Mouse (Mus musculus) liver, adult 2 months (tissue): Measurements from ENCODE around the gene Cpt2. TPM values are rescaled to one million over a fixed set of nuclear protein-coding genes. Genes with fewer than 3 reads are reported as not detected.

Experiments used
- DNase-seq: peaks from one replicate; pipeline ENCODE4 v3.0.0-alpha.2; 2011; ENCODE audit warnings: low read depth, low spot score; ENCODE audit errors: extremely low read depth
- H3K27ac ChIP-seq: fragments of 200-500 bp; replicated peaks from 2 replicates; pipeline ENCODE4 v1.5.1; 2012; ENCODE audit warnings: low read depth, mild to moderate bottlenecking, control low read depth, inconsistent platforms, low read length; ENCODE audit not compliant: insufficient read depth
- H3K27me3 ChIP-seq: fragments of 200-500 bp; 2 replicates; pipeline ENCODE4 v1.6.1; 2012; ENCODE audit warnings: mild to moderate bottlenecking, moderate library complexity, low read length, inconsistent platforms; ENCODE audit not compliant: control insufficient read depth, insufficient read depth
- H3K36me3 ChIP-seq: fragments of 200-500 bp; 2 replicates; pipeline ENCODE4 v1.6.1; 2012; ENCODE audit warnings: low read length, inconsistent platforms; ENCODE audit not compliant: control insufficient read depth, insufficient read depth
- H3K4me1 ChIP-seq: fragments of 200-500 bp; 2 replicates; pipeline ENCODE4 v1.6.1; 2011; ENCODE audit warnings: low read length; ENCODE audit not compliant: control insufficient read depth, insufficient read depth
- H3K4me3 ChIP-seq: fragments of 200-500 bp; 2 replicates; pipeline ENCODE4 v1.5.1; 2011; ENCODE audit warnings: low read depth, mild to moderate bottlenecking, control low read depth, low read length, moderate library complexity; ENCODE audit not compliant: insufficient read depth
- H3K79me2 ChIP-seq: fragments of 200-500 bp; 2 replicates; pipeline ENCODE4 v1.6.1; 2012; ENCODE audit warnings: inconsistent platforms, mild to moderate bottlenecking, low read length, moderate library complexity; ENCODE audit not compliant: control insufficient read depth, insufficient read depth
- H3K9ac ChIP-seq: fragments of 200-500 bp; 2 replicates; pipeline ENCODE4 v1.6.1; 2012; ENCODE audit warnings: low read depth, mild to moderate bottlenecking, control low read depth, inconsistent platforms, low read length
- CTCF ChIP-seq: fragments of 200-500 bp; IDR thresholded peaks from 2 replicates; pipeline ENCODE4 v1.5.1; 2011; ENCODE audit warnings: low read depth, low read length, control low read depth
- POLR2A ChIP-seq: fragments of 200-500 bp; IDR thresholded peaks from 2 replicates; pipeline ENCODE4 v1.6.1; 2011; ENCODE audit warnings: low read length, control low read depth; ENCODE audit not compliant: insufficient read depth; ENCODE audit errors: extremely low read depth
- WGBS: fragments of 180-500 bp; shearing (Covaris S2); methylation state at CpG from one replicate; pipeline ENCODE4 v1.1.7; 2018; 5-methylcytosine and 5-hydroxymethylcytosine counted together
- polyA plus RNA-seq: library from polyadenylated mRNA; depleted of rRNA; stranded (reverse); fragments of >200 nt; gene quantifications from 2 replicates; pipeline ENCODE4 v1.2.3, GENCODE M21; 2012
- total RNA-seq: library from RNA; depleted of rRNA; stranded (reverse); fragments of >200 nt; gene quantifications from 2 replicates; pipeline ENCODE4 v1.2.3, GENCODE M21; 2014

Cpt2 gene
- total and polyA plus RNA-seq, 2 experiments = 106 to 159 TPM

- H3K9ac ChIP-seq = no peak overlapping the region
- no peaks in the 10 kb centered on the region for H3K4me1 ChIP-seq
- no peak overlapping the region for H3K4me3 ChIP-seq
- H3K36me3 ChIP-seq = peaks cover 64% of the 10 kb centered on the region
- H3K79me2 ChIP-seq = peaks cover 12% of the 10 kb centered on the region; the same call in 1 of the 2 replicates
- no peak overlapping the region for H3K27ac ChIP-seq
- DNase-seq = no peak
- no peaks in the 10 kb centered on the region for H3K27me3 ChIP-seq
- no peak for TF ChIP-seq CTCF
- TF ChIP-seq POLR2A = no peak
- 92% methylated on average over 4 of the region's 4 CpGs for WGBS
Observed at GRCm38 (mm10) chr4:107910020-107910419, 13.4 kb downstream of the Cpt2 start.

GRCm38 (mm10) chr4:107906561-107906960 is 16.8 kb downstream of the Cpt2 start:
- Histone ChIP-seq H3K79me2 (peaks cover 11% of the 10 kb centered on the region; the same call in 1 of the 2 replicates), H3K4me1 (peaks cover 5% of the 10 kb centered on the region; the same call in 1 of the 2 replicates), H3K9ac (no peak overlapping the region), H3K27me3 (no peaks in the 10 kb centered on the region), H3K27ac (no peak overlapping the region), H3K36me3 (peaks cover 55% of the 10 kb centered on the region), H3K4me3 (no peak overlapping the region)
- TF ChIP-seq POLR2A (no peak), CTCF (no peak)
- WGBS = 88% methylated on average over 9 of the region's 9 CpGs
- DNase-seq = no peak

- peaks cover 11% of the 10 kb centered on the region; the same call in 1 of the 2 replicates for H3K79me2 ChIP-seq
Observed at GRCm38 (mm10) chr4:107904252-107904651, 19.2 kb downstream of the Cpt2 start.

GRCm38 (mm10) chr4:107900206-107900605 is 23.2 kb downstream of the Cpt2 start:
- TF ChIP-seq POLR2A (no peak), CTCF (no peak)
- peak; percentile 91 for DNase-seq
- H3K27ac ChIP-seq = peak overlapping the region; percentile 99
- peak overlapping the region; percentile 74 for H3K9ac ChIP-seq
- peak overlapping the region; percentile 15; the same call in 1 of the 2 replicates for H3K4me3 ChIP-seq
- H3K36me3 ChIP-seq = peaks cover 27% of the 10 kb centered on the region
- peaks cover 20% of the 10 kb centered on the region for H3K4me1 ChIP-seq
- H3K79me2 ChIP-seq = peaks cover 2% of the 10 kb centered on the region; the same call in 1 of the 2 replicates
- WGBS = 30% methylated on average over 3 of the region's 3 CpGs
- no peaks in the 10 kb centered on the region for H3K27me3 ChIP-seq

More at GRCm38 (mm10) chr4:107904252-107904651, 19.2 kb downstream of the Cpt2 start:
- H3K36me3 ChIP-seq = peaks cover 39% of the 10 kb centered on the region
- H3K27ac ChIP-seq = no peak overlapping the region
- DNase-seq = no peak
- no peaks in the 10 kb centered on the region for H3K27me3 ChIP-seq
- no peak overlapping the region for H3K9ac ChIP-seq
- WGBS = 81% methylated on average over 10 of the region's 10 CpGs
- H3K4me1 ChIP-seq = peaks cover 15% of the 10 kb centered on the region
- TF ChIP-seq POLR2A = no peak
- no peak for TF ChIP-seq CTCF
- H3K4me3 ChIP-seq = no peak overlapping the region

GRCm38 (mm10) chr4:107899211-107899927 is 24.0 kb downstream of the Cpt2 start:
- Histone ChIP-seq H3K4me3 (peak overlapping the region; percentile 15), H3K4me1 (peaks cover 20% of the 10 kb centered on the region), H3K36me3 (peaks cover 21% of the 10 kb centered on the region), H3K79me2 (no peaks in the 10 kb centered on the region; the same call in 1 of the 2 replicates), H3K27me3 (no peaks in the 10 kb centered on the region), H3K27ac (peak overlapping the region; percentile 99), H3K9ac (peak overlapping the region; percentile 74)
- 21% methylated on average over 5 of the region's 5 CpGs for WGBS
- DNase-seq = peak; percentile 99
- TF ChIP-seq POLR2A (no peak), CTCF (no peak)

- TF ChIP-seq POLR2A (no peak), CTCF (peak; percentile 54)
- Histone ChIP-seq H3K36me3 (peaks cover 11% of the 10 kb centered on the region), H3K4me1 (peaks cover 5% of the 10 kb centered on the region), H3K27me3 (no peaks in the 10 kb centered on the region), H3K79me2 (no peaks in the 10 kb centered on the region), H3K27ac (no peak overlapping the region), H3K9ac (no peak overlapping the region), H3K4me3 (no peak overlapping the region)
- WGBS = 71% methylated on average over 2 of the region's 2 CpGs
- peak; percentile 47 for DNase-seq
Observed at GRCm38 (mm10) chr4:107892663-107893062, 30.7 kb downstream of the Cpt2 start.
